Mouse (Mus musculus) liver, postnatal 0 days (tissue): Measurements from ENCODE around the gene Tmem259.

Source experiments
- CTCF ChIP-seq: sonication (generic); IDR thresholded peaks from 2 replicates; pipeline ENCODE4 v1.5.1; 2016; ENCODE audit warnings: antibody characterized with exemption, low read depth
- EP300 ChIP-seq: IDR thresholded peaks from 2 replicates; pipeline ENCODE4 v1.6.1; 2016; ENCODE audit warnings: antibody characterized with exemption, low read depth, mild to moderate bottlenecking

DNA sequence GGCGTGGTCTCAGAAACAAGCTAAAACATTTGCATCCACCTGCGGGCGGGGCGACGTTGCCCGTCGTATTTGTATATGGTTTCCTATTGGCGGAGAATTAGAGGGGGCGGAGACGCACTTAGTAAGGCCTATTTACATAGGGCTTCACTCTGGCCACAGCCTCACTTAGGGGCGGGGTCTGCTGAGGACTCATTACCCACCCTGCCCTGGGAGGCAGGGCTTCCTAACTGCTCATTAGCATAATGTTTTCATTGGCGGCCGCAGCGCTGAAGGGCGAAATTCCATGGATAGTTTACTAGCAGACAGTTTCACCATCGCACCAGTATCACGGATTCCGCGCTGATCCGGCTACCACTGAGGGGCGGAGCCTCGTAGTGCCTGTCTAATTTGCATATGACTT is 741 bp upstream of the Tmem259 start:
- TF ChIP-seq CTCF (no peak), EP300 (no peak)
